Comparison of ENCODE assay signal across 26 mouse cellular contexts in the genomic region with DNA sequence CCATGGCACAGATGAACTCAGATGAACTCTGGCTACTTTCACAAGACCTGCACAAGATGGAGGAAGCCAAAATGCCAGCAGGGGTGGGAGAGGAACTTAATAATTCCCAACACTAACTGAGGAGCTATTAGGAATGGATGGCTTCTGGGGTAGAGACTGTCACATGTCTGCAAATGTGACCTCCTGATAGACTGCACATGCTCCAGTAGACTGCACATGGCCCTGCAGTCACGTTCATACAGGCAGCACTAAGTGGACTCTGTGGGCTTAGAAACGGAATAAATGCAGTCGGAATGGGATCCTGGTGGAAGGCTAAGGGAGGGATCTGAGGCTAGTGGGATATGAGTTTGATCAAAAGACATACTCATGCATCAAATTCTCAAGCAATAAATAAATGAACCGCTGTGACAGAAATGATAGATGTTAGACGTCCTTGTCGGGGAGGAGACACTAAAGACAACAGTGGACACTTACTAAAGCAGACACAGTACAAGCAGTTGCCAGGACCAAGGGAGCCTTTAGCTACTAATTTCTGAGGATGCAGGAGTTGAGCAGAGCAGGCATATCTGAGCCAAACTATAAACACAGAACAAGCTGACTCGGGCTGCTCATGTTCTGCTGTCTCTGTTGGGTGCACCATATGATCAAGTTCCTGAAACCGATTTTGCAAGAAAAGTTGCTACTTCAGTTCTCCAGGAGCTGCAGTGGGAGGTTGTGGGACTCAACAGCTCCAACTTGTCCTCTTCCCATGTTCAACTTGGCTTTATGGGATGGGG.
DNase-seq lines count a peak whose midpoint lies in the region; ATAC-seq and TF ChIP-seq lines count a peak whose summit lies in the region.
"Had no signal": no experiment of that assay in that cellular context is flagged by ENCODE, and none has a peak within 500 bp of the region (broad histone marks: within the 10 kb centered on the region; RNA-seq: fewer than 3 reads in every experiment).

No protein-coding gene starts in this region.

- peak overlapping the region; percentile 67 for H3K27ac ChIP-seq in gastrocnemius, adult 2 months
- H3K27ac ChIP-seq: embryonic facial prominence, embryonic 12.5 days; limb, embryonic 13.5 days; neural tube, embryonic 12.5 days; stomach, postnatal 0 days had no signal

- DNase-seq in gastrocnemius, adult 2 months: no peak
- DNase-seq in gastrocnemius, postnatal 10 days: no peak
- DNase-seq in layer of hippocampus, adult 18-20 months (ENCODE audit: low spot score in 2 of 2): peak; percentile 22 to 69
- no peak for DNase-seq in layer of hippocampus, postnatal 25 days (ENCODE audit: extremely low spot score in 1 of 2, low spot score in 1 of 2)
- peak; percentile 4 for DNase-seq in retina, postnatal 1 day
- DNase-seq in retina, embryonic 14.5 days (ENCODE audit: low spot score): no peak
- DNase-seq in lung, postnatal 14 days: peak; percentile 7
- DNase-seq: adrenal gland, adult 8-10 months; cerebellum, adult 11-12 months; cerebellum, adult 9-11 months; embryo, embryonic 11 days; heart, postnatal 14 days; kidney, adult 2 months; kidney, postnatal 14 days; right cerebral cortex, postnatal 4 days; thymus, adult 18-20 months; thymus, postnatal 25 days had no signal

- ATAC-seq in monocyte, adult 5-6 weeks (replicated peaks; ENCODE audit: insufficient number of reproducible peaks, low FRiP score, low TSS enrichment, poor library complexity, severe bottlenecking): no peak
- ATAC-seq: forebrain, embryonic 14.5 days; hindbrain, embryonic 16.5 days; midbrain, embryonic 16.5 days had no signal

- intact Hi-C loops in gastrocnemius, adult 2 months (cut with DNase I): no loop called here

- no peak for TF ChIP-seq CTCF in gastrocnemius, adult 2 months (IDR thresholded peaks at IDR 0.05)

- H3K4me3 ChIP-seq in gastrocnemius, adult 2 months: peak overlapping the region; percentile 55
- H3K4me3 ChIP-seq: embryonic facial prominence, embryonic 12.5 days; limb, embryonic 13.5 days; myocyte; neural tube, embryonic 12.5 days had no signal

Comparison
In these comparisons a context has a peak if more than half of its experiments do, and no peak if none do; other contexts are left out.
1. DNase-seq: peak in layer of hippocampus, adult 18-20 months (2 of 2), retina, postnatal 1 day (single experiment) and lung, postnatal 14 days (single experiment); none in gastrocnemius, adult 2 months (single experiment), gastrocnemius, postnatal 10 days (single experiment), layer of hippocampus, postnatal 25 days (0 of 2) and retina, embryonic 14.5 days (single experiment).